Mouse (Mus musculus): Measurements from ENCODE around the gene Dydc2. TPM values are rescaled to one million over a fixed set of nuclear protein-coding genes. Genes with fewer than 3 reads are reported as not detected.

Dydc2 gene
- polyA plus RNA-seq (2011; ENCODE audit: insufficient read depth, insufficient read length, low replicate concordance, missing spikeins) = not detected in 2 replicates

DNA sequence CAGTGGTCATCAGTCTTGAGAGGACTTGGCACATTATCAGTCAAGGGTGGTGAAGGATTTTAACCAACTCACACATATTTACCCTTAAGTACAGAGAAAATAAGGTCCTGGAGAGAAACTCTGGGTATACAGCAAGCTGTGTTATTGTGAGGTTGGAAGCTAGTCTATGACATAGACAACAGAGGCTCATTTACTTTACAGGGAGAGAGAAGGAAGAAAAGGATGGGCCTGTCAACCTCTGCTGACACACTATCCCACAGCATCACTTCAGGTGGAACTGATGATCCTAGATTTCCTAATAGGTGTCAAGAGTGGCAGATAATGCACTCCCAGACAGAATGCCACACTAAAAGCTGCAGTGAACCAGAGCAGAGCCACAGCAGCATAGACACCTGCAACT, at the start of gene Dydc2:
TSS of gene Dydc2 (minus strand) at position 101 of the 400 bp plus-strand sequence.
- no peak for TF ChIP-seq CTCF (IDR thresholded peaks at IDR 0.05; ENCODE audit: control insufficient read depth, insufficient read depth, low read length)
- no peak for TF ChIP-seq POLR2A (IDR thresholded peaks at IDR 0.05; ENCODE audit: borderline replicate concordance, control insufficient read depth, low read depth, low read length)
- no peaks in the 10 kb centered on the region for H3K4me1 ChIP-seq (ENCODE audit: control insufficient read depth, insufficient read depth, low read length)
- H3K27ac ChIP-seq (ENCODE audit: control insufficient read depth, insufficient read depth, low read depth, low read length, poor library complexity) = no peak within 1 kb of the TSS
- no peak within 1 kb of the TSS for H3K4me3 ChIP-seq (replicated peaks; ENCODE audit: control insufficient read depth, low read depth, low read length)

DNA sequence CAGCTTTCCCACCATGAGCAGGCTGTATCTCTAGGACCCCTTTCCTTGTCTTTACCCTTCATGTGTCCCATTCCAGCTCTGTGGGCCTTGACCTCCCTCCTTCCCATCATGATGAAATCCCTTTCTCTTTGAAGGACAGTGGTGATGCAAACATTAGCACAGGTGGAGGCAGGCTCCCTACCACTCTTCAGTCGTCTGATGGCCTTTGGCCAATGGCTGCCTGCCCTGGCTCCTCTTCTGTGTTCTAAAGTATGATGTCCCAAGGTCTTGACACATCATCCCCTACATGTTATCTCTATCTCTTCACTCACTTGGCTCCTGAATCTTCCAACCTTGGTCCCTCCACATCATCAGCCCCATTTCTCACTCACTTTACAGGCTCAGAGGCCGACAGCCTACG, 47.3 kb upstream of the Dydc2 start:
- Histone ChIP-seq H3K4me1 (ENCODE audit: control insufficient read depth, insufficient read depth, low read length) (no peaks in the 10 kb centered on the region), H3K27ac (ENCODE audit: control insufficient read depth, insufficient read depth, low read depth, low read length, poor library complexity) (no peak overlapping the region), H3K4me3 (replicated peaks; ENCODE audit: control insufficient read depth, low read depth, low read length) (no peak overlapping the region)
- WGBS = 78% methylated on average over 3 of the region's 3 CpGs
- no peak for TF ChIP-seq POLR2A (IDR thresholded peaks at IDR 0.05; ENCODE audit: borderline replicate concordance, control insufficient read depth, low read depth, low read length)
- TF ChIP-seq CTCF (IDR thresholded peaks at IDR 0.05; ENCODE audit: control insufficient read depth, insufficient read depth, low read length) = no peak

DNA sequence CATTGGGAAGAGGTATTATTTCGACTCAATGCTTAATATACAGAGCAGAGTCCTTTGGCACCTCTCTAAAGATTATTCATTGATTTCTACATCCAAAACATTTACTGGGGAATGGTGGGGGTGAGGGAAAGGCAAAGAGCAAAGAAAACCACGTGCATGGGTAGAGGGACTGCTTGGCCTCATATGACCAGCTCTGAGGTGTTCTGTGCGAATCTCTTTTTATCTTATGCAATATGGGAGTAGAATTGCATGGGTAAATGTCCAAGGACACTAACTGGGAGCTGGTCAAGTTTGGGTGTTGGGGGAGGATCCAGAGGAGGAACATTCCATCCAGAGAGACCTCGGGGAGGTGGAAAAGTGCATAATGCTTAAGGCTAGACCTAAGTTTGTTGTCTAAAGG, 43.9 kb upstream of the Dydc2 start:
- Histone ChIP-seq H3K27ac (ENCODE audit: control insufficient read depth, insufficient read depth, low read depth, low read length, poor library complexity) (no peak overlapping the region), H3K4me1 (ENCODE audit: control insufficient read depth, insufficient read depth, low read length) (no peaks in the 10 kb centered on the region), H3K4me3 (replicated peaks; ENCODE audit: control insufficient read depth, low read depth, low read length) (no peak overlapping the region)
- WGBS = 66% methylated on average over 4 of the region's 4 CpGs
- TF ChIP-seq CTCF (IDR thresholded peaks at IDR 0.05; ENCODE audit: control insufficient read depth, insufficient read depth, low read length) (no peak), POLR2A (IDR thresholded peaks at IDR 0.05; ENCODE audit: borderline replicate concordance, control insufficient read depth, low read depth, low read length) (no peak)

DNA sequence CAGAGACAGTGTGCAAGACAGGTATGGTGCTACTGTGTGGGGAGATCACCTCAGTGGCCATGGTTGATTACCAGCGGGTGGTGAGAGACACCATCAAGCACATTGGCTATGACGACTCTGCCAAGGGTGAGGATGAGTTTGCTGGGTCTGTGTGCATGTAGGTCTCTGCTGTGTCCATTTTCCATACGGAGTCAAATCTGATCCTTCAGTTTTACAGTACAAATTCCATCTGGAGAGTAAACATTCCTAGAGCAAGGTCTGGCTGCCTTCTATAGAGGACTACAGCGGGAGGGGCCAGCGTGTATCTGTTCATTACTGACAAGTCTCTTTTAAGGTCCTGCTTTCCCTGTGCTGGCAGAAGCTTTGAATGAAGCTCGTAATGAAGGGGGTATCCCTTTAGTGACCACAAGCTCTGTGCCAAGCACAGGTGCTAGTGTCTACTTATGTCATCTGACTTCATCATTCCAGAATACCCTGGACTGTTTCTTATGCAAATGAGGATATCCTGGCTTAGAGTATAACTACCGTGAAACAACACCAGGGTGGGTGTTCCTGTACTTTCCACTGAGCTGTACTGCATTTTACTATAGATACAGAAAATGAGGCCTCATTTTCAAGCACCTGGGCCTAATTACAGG, 42.1 kb upstream of the Dydc2 start:
- TF ChIP-seq CTCF (IDR thresholded peaks at IDR 0.05; ENCODE audit: control insufficient read depth, insufficient read depth, low read length) (no peak), POLR2A (IDR thresholded peaks at IDR 0.05; ENCODE audit: borderline replicate concordance, control insufficient read depth, low read depth, low read length) (no peak)
- Histone ChIP-seq H3K4me1 (ENCODE audit: control insufficient read depth, insufficient read depth, low read length) (no peaks in the 10 kb centered on the region), H3K27ac (ENCODE audit: control insufficient read depth, insufficient read depth, low read depth, low read length, poor library complexity) (no peak overlapping the region), H3K4me3 (replicated peaks; ENCODE audit: control insufficient read depth, low read depth, low read length) (no peak overlapping the region)
- WGBS = 77% methylated on average over 7 of the region's 7 CpGs

DNA sequence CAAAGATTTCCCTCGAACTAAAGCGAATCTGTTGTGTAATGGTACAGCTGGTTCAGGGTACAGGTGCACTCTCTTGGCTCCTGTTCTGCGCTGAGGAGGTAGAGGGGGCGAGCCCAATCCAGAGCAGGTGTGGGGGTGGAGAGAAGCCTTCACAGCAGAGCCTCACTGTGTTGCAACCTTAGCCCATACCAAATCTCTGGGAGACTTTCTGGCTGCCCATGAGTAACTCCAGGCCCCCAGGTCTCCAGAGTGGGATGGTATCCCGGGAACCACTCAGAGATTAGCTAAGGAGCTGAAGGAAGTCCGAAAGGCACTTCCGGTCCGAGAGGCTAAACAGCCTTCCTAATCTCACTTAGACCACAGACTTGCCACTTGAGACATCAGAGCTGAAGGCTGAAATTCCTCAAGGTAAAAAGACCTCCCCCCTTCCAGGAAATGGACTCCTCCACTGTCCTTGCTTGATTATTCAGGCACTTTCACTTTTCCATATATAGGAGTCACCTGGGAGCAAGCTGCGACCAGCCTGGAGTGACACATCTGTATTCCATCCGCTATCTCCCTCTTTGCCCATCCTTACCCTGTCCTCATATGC, 35.9 kb upstream of the Dydc2 start, which contains the start of gene Mat1a:
TSS of gene Mat1a (plus strand) at position 183 of the 592 bp plus-strand sequence.
- Histone ChIP-seq H3K27ac (ENCODE audit: control insufficient read depth, insufficient read depth, low read depth, low read length, poor library complexity) (no peak within 1 kb of the TSS), H3K4me1 (ENCODE audit: control insufficient read depth, insufficient read depth, low read length) (no peaks in the 10 kb centered on the region), H3K4me3 (replicated peaks; ENCODE audit: control insufficient read depth, low read depth, low read length) (no peak within 1 kb of the TSS)
- TF ChIP-seq POLR2A (IDR thresholded peaks at IDR 0.05; ENCODE audit: borderline replicate concordance, control insufficient read depth, low read depth, low read length) (no peak), CTCF (IDR thresholded peaks at IDR 0.05; ENCODE audit: control insufficient read depth, insufficient read depth, low read length) (no peak)
- WGBS = 65% methylated on average over 10 of the region's 10 CpGs

DNA sequence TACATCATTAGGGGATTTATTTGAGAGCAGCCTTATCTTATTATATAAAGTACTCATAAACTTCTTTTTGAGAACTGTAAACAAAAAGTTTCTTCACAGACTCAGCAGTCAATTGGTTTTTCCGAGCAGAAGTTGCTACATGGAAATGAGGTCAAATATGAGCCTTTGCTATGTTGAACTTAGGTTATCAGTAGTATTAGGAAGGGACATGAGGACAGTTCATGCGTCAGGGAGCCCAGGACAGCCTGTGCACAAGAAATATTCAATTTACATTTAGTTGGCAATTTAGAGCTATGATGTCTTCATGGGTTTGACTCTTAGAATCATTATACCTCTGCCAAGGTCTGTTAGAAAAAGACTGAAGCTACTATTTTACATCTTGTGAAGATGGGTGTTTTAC, 33.3 kb upstream of the Dydc2 start:
- no peak for TF ChIP-seq POLR2A (IDR thresholded peaks at IDR 0.05; ENCODE audit: borderline replicate concordance, control insufficient read depth, low read depth, low read length)
- TF ChIP-seq CTCF (IDR thresholded peaks at IDR 0.05; ENCODE audit: control insufficient read depth, insufficient read depth, low read length) = no peak
- Histone ChIP-seq H3K4me1 (ENCODE audit: control insufficient read depth, insufficient read depth, low read length) (no peaks in the 10 kb centered on the region), H3K4me3 (replicated peaks; ENCODE audit: control insufficient read depth, low read depth, low read length) (no peak overlapping the region), H3K27ac (ENCODE audit: control insufficient read depth, insufficient read depth, low read depth, low read length, poor library complexity) (no peak overlapping the region)
- WGBS = 73% methylated on average over 2 of the region's 2 CpGs

DNA sequence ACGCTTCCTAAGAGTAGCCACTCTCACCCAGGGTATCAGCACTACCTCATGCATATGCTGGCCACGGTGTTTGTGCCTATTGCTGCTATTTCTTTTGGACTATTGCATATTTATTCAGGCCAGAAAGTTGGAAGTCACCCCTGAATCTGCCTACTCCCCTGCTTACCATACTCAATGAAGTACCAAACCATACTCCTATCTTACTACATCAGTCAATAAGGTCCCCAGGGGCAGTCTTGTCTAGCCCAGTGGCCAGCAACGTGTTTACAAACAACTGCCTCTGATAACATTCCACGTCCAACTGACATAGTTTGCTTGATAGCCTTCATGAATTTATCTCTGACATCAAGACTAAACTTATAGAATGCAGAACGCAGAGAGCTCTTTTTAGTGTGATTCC, 32.2 kb upstream of the Dydc2 start:
- no peak overlapping the region for H3K4me3 ChIP-seq (replicated peaks; ENCODE audit: control insufficient read depth, low read depth, low read length)
- 71% methylated on average over 5 of the region's 5 CpGs for WGBS
- H3K4me1 ChIP-seq (ENCODE audit: control insufficient read depth, insufficient read depth, low read length) = no peaks in the 10 kb centered on the region
- TF ChIP-seq CTCF (IDR thresholded peaks at IDR 0.05; ENCODE audit: control insufficient read depth, insufficient read depth, low read length) (no peak), POLR2A (IDR thresholded peaks at IDR 0.05; ENCODE audit: borderline replicate concordance, control insufficient read depth, low read depth, low read length) (no peak)
- H3K27ac ChIP-seq (ENCODE audit: control insufficient read depth, insufficient read depth, low read depth, low read length, poor library complexity) = no peak overlapping the region

DNA sequence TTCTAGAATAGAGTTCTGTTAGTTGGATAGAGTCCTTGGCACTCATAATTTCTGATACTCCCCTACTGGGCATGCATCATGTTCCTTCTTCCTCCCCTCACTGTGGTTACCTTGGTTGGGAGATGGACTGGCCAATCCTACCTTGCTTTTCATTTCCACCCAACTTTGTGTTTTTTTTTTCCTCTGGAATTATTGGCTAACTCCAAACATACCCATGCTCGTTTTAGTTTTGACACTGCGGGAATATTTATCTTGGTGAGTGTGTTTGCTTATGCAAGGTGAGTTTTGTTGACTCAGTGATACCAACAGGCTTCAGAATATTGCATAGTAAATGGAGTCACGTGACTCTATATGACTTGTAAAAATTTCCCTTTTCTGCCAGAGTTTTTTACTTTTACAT, 31.7 kb upstream of the Dydc2 start:
- TF ChIP-seq POLR2A (IDR thresholded peaks at IDR 0.05; ENCODE audit: borderline replicate concordance, control insufficient read depth, low read depth, low read length) = no peak
- TF ChIP-seq CTCF (IDR thresholded peaks at IDR 0.05; ENCODE audit: control insufficient read depth, insufficient read depth, low read length) = no peak
- no peak overlapping the region for H3K4me3 ChIP-seq (replicated peaks; ENCODE audit: control insufficient read depth, low read depth, low read length)
- H3K4me1 ChIP-seq (ENCODE audit: control insufficient read depth, insufficient read depth, low read length) = no peaks in the 10 kb centered on the region
- H3K27ac ChIP-seq (ENCODE audit: control insufficient read depth, insufficient read depth, low read depth, low read length, poor library complexity) = no peak overlapping the region
- 76% methylated on average over 3 of the region's 3 CpGs for WGBS

Data from bone marrow, adult 2 months (tissue).